Mouse (Mus musculus) ES-Bruce4 (cell line): ENCODE results near the gene Unc5b. TPM values are rescaled to one million over a fixed set of nuclear protein-coding genes. Genes with fewer than 3 reads are reported as not detected.
A peak's percentile ranks its signal among the peaks of the same experiment; 100 is the strongest.

Experiments
- H3K27ac ChIP-seq: 2 replicates; pipeline ENCODE4 v1.5.1; 2012; ENCODE audit warnings: low read length, inconsistent platforms; ENCODE audit not compliant: insufficient read depth
- H3K27me3 ChIP-seq: 2 replicates; pipeline ENCODE4 v1.6.1; 2012; ENCODE audit warnings: mild to moderate bottlenecking, low read length, inconsistent platforms; ENCODE audit not compliant: control insufficient read depth, poor library complexity, insufficient read depth, severe bottlenecking
- H3K36me3 ChIP-seq: 2 replicates; pipeline ENCODE4 v1.6.1; 2012; ENCODE audit warnings: inconsistent platforms, mild to moderate bottlenecking, low read length, moderate library complexity; ENCODE audit not compliant: control insufficient read depth, poor library complexity, insufficient read depth, severe bottlenecking
- H3K4me1 ChIP-seq: one replicate; pipeline ENCODE4 v1.8.1; 2011; ENCODE audit warnings: low read length; ENCODE audit not compliant: control insufficient read depth, insufficient read depth
- H3K4me3 ChIP-seq: 2 replicates; pipeline ENCODE4 v1.5.1; 2011; ENCODE audit warnings: low read depth, mild to moderate bottlenecking, low read length
- H3K9ac ChIP-seq: 2 replicates; pipeline ENCODE4 v1.6.1; 2012; ENCODE audit warnings: low read depth, mild to moderate bottlenecking, inconsistent platforms; ENCODE audit not compliant: poor library complexity, severe bottlenecking
- H3K9me3 ChIP-seq: replicated peaks from 2 replicates; pipeline ENCODE4 v1.6.1; 2012; ENCODE audit warnings: mild to moderate bottlenecking, low read length, inconsistent platforms; ENCODE audit not compliant: control insufficient read depth, poor library complexity, insufficient read depth, severe bottlenecking
- CTCF ChIP-seq: IDR thresholded peaks from one replicate; pipeline ENCODE4 v1.8.1; 2011; ENCODE audit warnings: low read depth, low read length
- EP300 ChIP-seq: IDR thresholded peaks from 2 replicates; pipeline ENCODE4 v1.6.1; 2011; ENCODE audit warnings: low read depth, low read length; ENCODE audit not compliant: insufficient read depth
- POLR2A ChIP-seq: IDR thresholded peaks from one replicate; pipeline ENCODE4 v1.8.1; 2011; ENCODE audit warnings: low read length; ENCODE audit not compliant: insufficient read depth
- polyA plus RNA-seq: library from polyadenylated mRNA; stranded (reverse); fragments of >200 nt; gene quantifications from 2 replicates; pipeline ENCODE4 v1.2.4, GENCODE M21; 2011; ENCODE audit warnings: low read depth; ENCODE audit not compliant: missing spikeins, insufficient read depth, insufficient read length

Gene Unc5b
- polyA plus RNA-seq, 1 experiment, result 36.7 TPM

GRCm38 (mm10) chr10:60818708-60819107 is 12.7 kb downstream of the Unc5b start:
- H3K9ac ChIP-seq, result no peak overlapping the region
- H3K27me3 ChIP-seq, result no peaks in the 10 kb centered on the region
- no peak overlapping the region for H3K4me3 ChIP-seq
- TF ChIP-seq CTCF, result no peak
- no peak for TF ChIP-seq POLR2A
- no peak for TF ChIP-seq EP300
- H3K27ac ChIP-seq, result no peak overlapping the region
- peaks cover 15% of the 10 kb centered on the region for H3K4me1 ChIP-seq
- no peaks in the 10 kb centered on the region for H3K9me3 ChIP-seq
- no peaks in the 10 kb centered on the region for H3K36me3 ChIP-seq

DNA sequence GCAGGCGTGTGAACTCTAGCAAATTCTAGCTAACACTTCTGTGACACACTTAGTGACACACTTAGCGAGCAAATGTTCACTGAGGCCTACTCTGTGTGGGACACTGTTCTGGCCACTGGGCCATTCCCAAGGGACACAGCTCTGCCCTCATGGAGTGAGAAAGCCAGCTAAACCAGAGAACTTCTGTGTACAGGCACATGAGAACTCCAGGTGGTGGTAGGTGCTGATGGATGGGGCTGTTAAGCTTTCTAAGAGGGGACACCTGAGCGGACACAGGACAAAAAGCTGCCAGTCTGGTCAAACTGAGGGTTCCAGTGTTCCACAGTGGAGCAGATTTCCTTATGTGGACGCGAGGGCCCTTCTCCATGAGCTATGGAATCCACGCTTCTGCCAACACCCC is 13.5 kb downstream of the Unc5b start:
- Histone ChIP-seq H3K4me1 (peaks cover 15% of the 10 kb centered on the region), H3K27me3 (no peaks in the 10 kb centered on the region), H3K4me3 (no peak overlapping the region), H3K36me3 (no peaks in the 10 kb centered on the region), H3K9me3 (no peaks in the 10 kb centered on the region), H3K9ac (no peak overlapping the region), H3K27ac (no peak overlapping the region)
- TF ChIP-seq EP300, result no peak
- TF ChIP-seq CTCF, result no peak
- no peak for TF ChIP-seq POLR2A

DNA sequence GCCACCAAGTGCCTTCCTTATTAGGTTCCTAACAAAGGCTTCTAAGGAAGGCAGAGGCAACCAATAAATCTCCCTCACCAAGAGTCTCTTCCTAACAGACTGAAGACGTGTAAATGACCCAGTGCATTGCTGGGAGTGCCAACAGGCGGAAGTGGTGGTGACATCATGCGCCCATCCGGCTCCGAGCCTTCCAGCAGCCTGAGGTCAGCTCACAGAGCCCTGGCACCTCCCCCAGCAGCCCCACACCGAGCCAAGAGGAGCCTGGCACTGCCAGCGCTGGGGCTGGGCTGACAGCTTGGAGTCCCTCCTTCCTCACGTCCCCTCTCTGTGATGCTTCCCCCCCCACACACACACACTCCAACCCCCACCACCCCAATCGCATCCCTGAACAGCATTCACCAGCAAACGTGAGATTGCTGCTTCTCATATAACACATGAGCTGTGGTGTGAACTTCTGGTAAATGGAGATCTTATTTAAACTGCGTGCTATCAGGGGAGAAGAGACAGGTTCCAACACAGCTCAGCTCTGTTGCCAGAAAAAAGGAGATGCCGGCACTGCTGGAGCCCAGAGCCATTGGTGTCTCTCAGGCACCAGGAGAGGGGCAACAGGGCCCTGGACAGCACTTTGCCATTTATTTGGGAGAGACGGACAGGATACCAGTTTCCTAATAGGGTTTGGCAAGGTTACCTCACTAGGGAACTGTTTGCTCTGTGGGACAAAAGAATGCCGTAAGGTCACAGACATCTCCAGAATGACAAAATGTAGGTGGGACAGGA is 14.3 kb downstream of the Unc5b start:
- no peaks in the 10 kb centered on the region for H3K27me3 ChIP-seq
- H3K36me3 ChIP-seq, result no peaks in the 10 kb centered on the region
- no peaks in the 10 kb centered on the region for H3K9me3 ChIP-seq
- no peak overlapping the region for H3K27ac ChIP-seq
- no peak for TF ChIP-seq EP300
- H3K4me1 ChIP-seq, result peaks cover 18% of the 10 kb centered on the region
- no peak overlapping the region for H3K4me3 ChIP-seq
- H3K9ac ChIP-seq, result no peak overlapping the region

DNA sequence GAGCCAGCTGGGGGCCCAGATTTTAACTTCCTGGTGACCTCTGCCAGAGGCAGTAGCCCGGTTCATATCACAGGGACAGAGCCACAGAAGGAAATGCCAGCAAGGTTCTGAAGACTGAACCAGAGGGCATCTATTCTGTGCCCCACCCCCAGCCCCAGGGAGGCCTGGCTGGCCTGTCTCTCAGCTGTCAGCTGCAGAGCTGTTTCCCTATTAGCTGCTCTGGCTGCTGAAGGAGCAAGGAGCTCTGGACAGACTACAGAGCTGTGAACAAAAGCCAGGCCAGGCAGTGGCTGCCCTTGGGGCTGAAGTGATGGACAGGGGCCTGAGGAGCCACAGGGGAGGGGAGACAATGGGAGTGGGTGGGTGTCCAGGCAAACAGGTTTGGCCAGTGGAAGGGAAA is 15.5 kb downstream of the Unc5b start:
- TF ChIP-seq EP300 (peak; percentile 85; the same call in 1 of the 2 replicates), CTCF (no peak)
- no peaks in the 10 kb centered on the region for H3K36me3 ChIP-seq
- H3K9me3 ChIP-seq, result no peaks in the 10 kb centered on the region
- peaks cover 21% of the 10 kb centered on the region for H3K4me1 ChIP-seq
- H3K4me3 ChIP-seq, result no peak overlapping the region
- H3K27me3 ChIP-seq, result no peaks in the 10 kb centered on the region
- peak overlapping the region; percentile 70; the same call in 1 of the 2 replicates for H3K27ac ChIP-seq
- H3K9ac ChIP-seq, result no peak overlapping the region

DNA sequence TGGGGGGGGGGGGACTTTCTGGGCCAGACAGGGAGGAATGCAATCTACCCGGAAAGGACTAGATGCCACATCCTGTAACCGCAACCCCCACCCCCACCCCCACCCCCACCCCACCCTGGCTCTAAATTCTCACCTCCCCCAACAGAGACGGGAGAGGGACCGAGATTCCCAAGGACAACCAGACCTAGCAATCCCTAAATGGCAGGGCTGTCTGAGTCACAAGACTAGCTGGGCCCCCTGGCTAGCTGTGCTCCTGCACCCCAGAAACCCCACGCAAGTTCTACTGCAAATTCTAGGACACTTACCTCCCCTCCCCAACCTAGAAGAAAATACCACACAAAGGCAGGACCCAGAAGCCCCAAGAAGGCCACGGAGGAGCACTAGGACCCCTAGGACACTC is 16.3 kb downstream of the Unc5b start:
- no peaks in the 10 kb centered on the region for H3K9me3 ChIP-seq
- H3K27ac ChIP-seq, result peak overlapping the region; percentile 70
- H3K4me3 ChIP-seq, result no peak overlapping the region
- peak overlapping the region; percentile 21; the same call in 1 of the 2 replicates for H3K9ac ChIP-seq
- no peaks in the 10 kb centered on the region for H3K27me3 ChIP-seq
- no peaks in the 10 kb centered on the region for H3K36me3 ChIP-seq
- no peak for TF ChIP-seq POLR2A
- peaks cover 22% of the 10 kb centered on the region for H3K4me1 ChIP-seq

GRCm38 (mm10) chr10:60814444-60815057 is 16.8 kb downstream of the Unc5b start:
- Histone ChIP-seq H3K4me3 (no peak overlapping the region), H3K36me3 (no peaks in the 10 kb centered on the region), H3K27me3 (no peaks in the 10 kb centered on the region), H3K27ac (peak overlapping the region; percentile 64), H3K9me3 (no peaks in the 10 kb centered on the region), H3K4me1 (peaks cover 22% of the 10 kb centered on the region), H3K9ac (0 out of 2 replicates have a peak overlapping the region, but pooled peaks have one; percentile 21)
- TF ChIP-seq POLR2A, result no peak
- peak; percentile 78 for TF ChIP-seq EP300
